Mouse (Mus musculus) hematopoietic stem cell, adult 5-6 weeks (primary cell): ENCODE results near the gene Rpl10-ps3. TPM values are rescaled to one million over a fixed set of nuclear protein-coding genes. Genes with fewer than 3 reads are reported as not detected.

ENCODE experiments used
- ATAC-seq, 2 experiments: fragments of 125-278 bp in 1 of 2; replicated peaks in 1 of 2; 2 replicates each; pipeline ENCODE4 v1.8.0; 2016 to 2017; ENCODE audit warnings: inconsistent platforms in 2 of 2, mild to moderate bottlenecking in 2 of 2, moderate number of reproducible peaks in 2 of 2, low read depth in 1 of 2, moderate TSS enrichment in 1 of 2; ENCODE audit not compliant: low FRiP score in 2 of 2, poor library complexity in 2 of 2, severe bottlenecking in 2 of 2, insufficient read depth in 1 of 2, low TSS enrichment in 1 of 2
- total RNA-seq: library from RNA; stranded (forward); fragments of 172-1452, 232-1000 nt; gene quantifications from 2 replicates; pipeline ENCODE4 v1.2.3, GENCODE M21; 2017

Rpl10-ps3 gene
- 291 and 328 TPM in 2 replicates for total RNA-seq

- ATAC-seq, result no peak
These were observed at the start of gene Rpl10-ps3 for GRCm38 (mm10) chr9:50344868-50345267. Gene Rpl10-ps3 (minus strand): TSS chr9:50344968.

- ATAC-seq, result no peak
These were observed 30.8 kb upstream of the Rpl10-ps3 start for GRCm38 (mm10) chr9:50375598-50375997.

GRCm38 (mm10) chr9:50374666-50375065 is 29.9 kb upstream of the Rpl10-ps3 start:
- ATAC-seq, result no peak

GRCm38 (mm10) chr9:50368551-50369297 is 24.0 kb upstream of the Rpl10-ps3 start:
- no peak for ATAC-seq

GRCm38 (mm10) chr9:50365059-50365780 is 20.5 kb upstream of the Rpl10-ps3 start:
- ATAC-seq, result no peak; a peak in 1 of 4 replicates

- ATAC-seq, result no peak
These were observed 19.2 kb upstream of the Rpl10-ps3 start for GRCm38 (mm10) chr9:50363962-50364361.

- peak; percentile 52 to 58; a peak in 3 of 4 replicates for ATAC-seq
These were observed 18.5 kb upstream of the Rpl10-ps3 start for GRCm38 (mm10) chr9:50363259-50363658.

GRCm38 (mm10) chr9:50362556-50362955 is 17.8 kb upstream of the Rpl10-ps3 start:
- ATAC-seq, result no peak

- ATAC-seq, result no peak
These were observed 15.6 kb upstream of the Rpl10-ps3 start for GRCm38 (mm10) chr9:50360370-50360769.

GRCm38 (mm10) chr9:50357331-50357730 is 12.6 kb upstream of the Rpl10-ps3 start:
- no peak for ATAC-seq

- ATAC-seq, result peak; percentile 60 to 78
These were observed 7.0 kb upstream of the Rpl10-ps3 start for GRCm38 (mm10) chr9:50351746-50352145.

- no peak for ATAC-seq
These were observed 5.8 kb upstream of the Rpl10-ps3 start for GRCm38 (mm10) chr9:50350571-50350970.

GRCm38 (mm10) chr9:50349156-50349555 is 4.4 kb upstream of the Rpl10-ps3 start:
- no peak for ATAC-seq

GRCm38 (mm10) chr9:50348256-50348655 is 3.5 kb upstream of the Rpl10-ps3 start:
- ATAC-seq, result no peak

- ATAC-seq, result no peak
These were observed 9.0 kb downstream of the Rpl10-ps3 start for GRCm38 (mm10) chr9:50335539-50336325.

GRCm38 (mm10) chr9:50333413-50333812 is 11.4 kb downstream of the Rpl10-ps3 start:
- ATAC-seq, result peak; percentile 92 to 96

- peak; percentile 53 to 75; a peak in 3 of 4 replicates for ATAC-seq
These were observed 20.2 kb downstream of the Rpl10-ps3 start for GRCm38 (mm10) chr9:50324355-50325225.
